Mouse (Mus musculus) liver, embryonic 14.5 days (tissue): ENCODE measurements around the gene Spata3. TPM values are rescaled to one million over a fixed set of nuclear protein-coding genes. Genes with fewer than 3 reads are reported as not detected.

ENCODE experiments used
- ATAC-seq: fragments of 200-750 bp; cut with Nextera tagmentation; 2 replicates; pipeline ENCODE4 v1.8.0; 2017; ENCODE audit warnings: moderate number of reproducible peaks, mild to moderate bottlenecking, moderate library complexity; ENCODE audit not compliant: insufficient read depth
- DNase-seq, 3 experiments: peaks; one replicate each; pipeline ENCODE4 v3.0.0-alpha.2; 2012 to 2013; ENCODE audit warnings: low read depth in 3 of 3, low spot score in 3 of 3
- H3K27ac ChIP-seq: fragments of 300-500 bp; sonication (generic); 2 replicates; pipeline ENCODE4 v1.5.1; 2014; ENCODE audit warnings: moderate library complexity, mild to moderate bottlenecking, control low read depth, inconsistent platforms
- H3K27me3 ChIP-seq: fragments of 300-500 bp; sonication (generic); 2 replicates; pipeline ENCODE4 v1.6.1; 2014; ENCODE audit warnings: mild to moderate bottlenecking, low read length, moderate library complexity; ENCODE audit not compliant: control insufficient read depth, insufficient read depth
- H3K36me3 ChIP-seq: fragments of 300-500 bp; sonication (generic); replicated peaks from 2 replicates; pipeline ENCODE4 v1.6.1; 2014; ENCODE audit warnings: low read depth; ENCODE audit not compliant: control insufficient read depth, insufficient read depth
- H3K4me1 ChIP-seq, 2 experiments: fragments of 200-500 bp in 1 of 2; fragments of 300-500 bp in 1 of 2; sonication (generic) in 1 of 2; replicated peaks; 2 replicates each; pipeline ENCODE4 v1.6.1; 2012 to 2014; ENCODE audit warnings: antibody characterized with exemption in 1 of 2, inconsistent platforms in 1 of 2, low read length in 1 of 2; ENCODE audit not compliant: control insufficient read depth in 2 of 2, insufficient read depth in 2 of 2
- H3K4me2 ChIP-seq: fragments of 300-500 bp; sonication (generic); 2 replicates; pipeline ENCODE4 v1.6.1; 2014; ENCODE audit warnings: low read depth, mild to moderate bottlenecking, control low read depth, moderate library complexity
- H3K4me3 ChIP-seq, 2 experiments: fragments of 200-500 bp in 1 of 2; fragments of 300-500 bp in 1 of 2; sonication (generic) in 1 of 2; 2 replicates each; pipeline ENCODE4 v1.5.1; 2012 to 2014; ENCODE audit warnings: low read depth in 2 of 2, low read length in 2 of 2, mild to moderate bottlenecking in 2 of 2, control low read depth in 1 of 2, inconsistent platforms in 1 of 2, moderate library complexity in 1 of 2; ENCODE audit not compliant: insufficient read depth in 1 of 2
- H3K9ac ChIP-seq: fragments of 300-500 bp; sonication (generic); replicated peaks from 2 replicates; pipeline ENCODE4 v1.6.1; 2014; ENCODE audit warnings: mild to moderate bottlenecking, control low read depth, moderate library complexity
- H3K9me3 ChIP-seq: fragments of 300-500 bp; sonication (generic); 2 replicates; pipeline ENCODE4 v1.6.1; 2016; ENCODE audit warnings: low read length, mixed read lengths; ENCODE audit not compliant: control insufficient read depth
- CTCF ChIP-seq: IDR thresholded peaks from 2 replicates; pipeline ENCODE4 v1.5.1; 2016; ENCODE audit warnings: antibody characterized with exemption, low read depth, control low read depth
- EP300 ChIP-seq: IDR thresholded peaks from 2 replicates; pipeline ENCODE4 v1.6.1; 2016; ENCODE audit warnings: antibody characterized with exemption, low read depth
- whole genome bisulfite sequencing: fragments of 180-500 bp; shearing (Covaris S2); extraction: QIAGEN DNeasy Blood & Tissue Kit; methylation state at CpG from one replicate; pipeline ENCODE4 v1.1.7; 2014; ENCODE audit not compliant: insufficient replicate concordance; 5-methylcytosine and 5-hydroxymethylcytosine counted together
- polyA plus RNA-seq, 2 experiments: library from polyadenylated mRNA; depleted of rRNA in 1 of 2; stranded (reverse) in 1 of 2; unstranded in 1 of 2; fragments of >200 nt; fragmentation: Nextera tagmentation in 1 of 2; extraction: Ambion mirVana in 1 of 2; gene quantifications; 2 replicates each; pipeline versions ENCODE4 v1.2.1 to v1.2.3; 2012 to 2014

Gene Spata3
- polyA plus RNA-seq, 2 experiments, result 0.17 TPM

GRCm38 (mm10) chr1:86021365-86021989 is 4.9 kb downstream of the Spata3 start:
- Histone ChIP-seq H3K9me3 (no peaks in the 10 kb centered on the region), H3K27me3 (peaks cover 19% of the 10 kb centered on the region), H3K4me3 (no peak overlapping the region), H3K36me3 (no peaks in the 10 kb centered on the region), H3K4me2 (no peak overlapping the region), H3K4me1 (peaks cover 0 to 4% of the 10 kb centered on the region in 2 experiments; a peak in 1 of 4 replicates), H3K9ac (no peak overlapping the region), H3K27ac (no peak overlapping the region)
- no peak for DNase-seq
- ATAC-seq, result no peak
- TF ChIP-seq EP300 (no peak), CTCF (peak; percentile 42)
- WGBS, result 36% methylated on average over 11 of the region's 11 CpGs

- Histone ChIP-seq H3K27ac (no peak overlapping the region), H3K4me2 (no peak overlapping the region), H3K9ac (no peak overlapping the region), H3K36me3 (no peaks in the 10 kb centered on the region), H3K9me3 (no peaks in the 10 kb centered on the region), H3K27me3 (no peaks in the 10 kb centered on the region), H3K4me1 (no peaks in the 10 kb centered on the region), H3K4me3 (no peak overlapping the region)
- ATAC-seq (no peak), DNase-seq (no peak)
- whole genome bisulfite sequencing, result 28% methylated on average over 11 of the region's 11 CpGs
- no peak for TF ChIP-seq EP300
- no peak for TF ChIP-seq CTCF
Observed at GRCm38 (mm10) chr1:86032273-86032987, 15.8 kb downstream of the Spata3 start.

- ATAC-seq (no peak), DNase-seq (no peak)
- Histone ChIP-seq H3K9me3 (no peaks in the 10 kb centered on the region), H3K9ac (no peak overlapping the region), H3K4me1 (peaks cover 0 to 13% of the 10 kb centered on the region in 2 experiments; a peak in 2 of 4 replicates), H3K36me3 (no peaks in the 10 kb centered on the region), H3K27me3 (no peaks in the 10 kb centered on the region; the same call in 1 of the 2 replicates), H3K4me3 (no peak overlapping the region), H3K4me2 (no peak overlapping the region), H3K27ac (no peak overlapping the region)
- WGBS, result 24% methylated on average over 3 of the region's 3 CpGs
- TF ChIP-seq EP300 (no peak), CTCF (no peak)
Observed at GRCm38 (mm10) chr1:86038191-86038951, 21.8 kb downstream of the Spata3 start.

DNA sequence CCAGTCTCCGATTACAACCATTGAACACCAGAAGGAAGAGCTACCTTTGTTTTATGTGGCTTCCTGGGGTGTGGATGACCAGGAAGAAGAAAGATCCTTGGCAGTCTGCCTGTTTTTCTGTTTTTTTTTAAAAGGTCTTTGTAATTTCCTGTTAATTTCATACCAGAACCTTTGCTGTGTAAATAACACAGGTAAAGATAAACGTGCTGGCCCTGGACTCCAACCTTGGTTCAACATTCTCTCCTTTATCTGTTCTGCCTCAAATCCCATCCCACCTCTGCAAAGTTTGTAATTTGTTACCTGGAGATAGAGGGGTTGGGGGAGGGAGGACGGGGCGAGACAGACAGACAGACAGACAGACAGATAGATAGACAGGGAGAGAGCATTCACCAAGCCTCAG is 23.5 kb downstream of the Spata3 start:
- Histone ChIP-seq H3K4me3 (no peak overlapping the region), H3K4me2 (no peak overlapping the region), H3K4me1 (peaks cover 0 to 13% of the 10 kb centered on the region in 2 experiments; a peak in 2 of 4 replicates), H3K9ac (no peak overlapping the region), H3K36me3 (no peaks in the 10 kb centered on the region), H3K27me3 (peaks cover 13% of the 10 kb centered on the region), H3K9me3 (no peaks in the 10 kb centered on the region), H3K27ac (no peak overlapping the region)
- ATAC-seq (peak; percentile 50; the same call in 1 of the 2 replicates), DNase-seq (peak in 1 of 3 experiments; percentile 19)
- WGBS, result 43% methylated on average over 4 of the region's 4 CpGs
- no peak for TF ChIP-seq CTCF
- no peak for TF ChIP-seq EP300

DNA sequence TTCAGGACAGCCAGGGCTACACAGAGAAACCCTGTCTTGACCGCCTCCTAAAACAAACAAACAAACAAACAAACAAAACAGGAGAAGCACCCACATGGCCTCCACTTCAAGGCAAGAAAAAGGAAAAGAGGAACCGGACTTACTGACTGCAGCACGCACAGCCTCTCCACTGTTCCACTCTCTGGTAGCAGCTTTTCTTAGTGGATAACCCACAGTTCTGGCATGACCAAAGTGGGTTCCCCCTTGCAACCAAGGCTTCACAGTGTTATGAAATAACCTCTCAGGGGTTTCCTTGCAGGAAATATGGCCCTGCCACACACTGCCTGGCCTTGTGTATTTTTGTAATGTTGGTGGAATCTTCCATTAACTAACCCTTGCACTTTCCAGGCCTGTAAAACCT is 24.2 kb downstream of the Spata3 start:
- Histone ChIP-seq H3K4me2 (no peak overlapping the region), H3K9me3 (no peaks in the 10 kb centered on the region), H3K27me3 (peaks cover 20% of the 10 kb centered on the region), H3K4me3 (no peak overlapping the region), H3K9ac (no peak overlapping the region), H3K4me1 (peaks cover 0 to 13% of the 10 kb centered on the region in 2 experiments; a peak in 2 of 4 replicates), H3K27ac (no peak overlapping the region), H3K36me3 (no peaks in the 10 kb centered on the region)
- DNase-seq (no peak), ATAC-seq (no peak)
- WGBS, result 53% methylated on average over 3 of the region's 3 CpGs
- TF ChIP-seq CTCF, result no peak
- no peak for TF ChIP-seq EP300
